Mouse (Mus musculus) mouse embryonic stem cell (cell line): ENCODE results near the gene Rnase13.

ENCODE experiments used
- in situ Hi-C, 2 experiments: fragments of 300-500 bp; cut with MboI; formaldehyde crosslinking; loops; 1 replicate in 1 of 2; 3 replicates in 1 of 2; pipeline ENCODE4 v1.14.3; 2019 to 2020; ENCODE audit warnings: low sequenced_read_pairs in 2 of 2, low pct_unique_long_range_greater_than_20kb in 1 of 2, mixed read lengths in 1 of 2; ENCODE audit not compliant: unreplicated experiment in 1 of 2

The Rnase13 gene

GRCm38 (mm10) chr14:51893094-51893794 is 29.3 kb downstream of the Rnase13 start:
- in situ Hi-C loops: no loop called here

GRCm38 (mm10) chr14:51892191-51892939 is 30.2 kb downstream of the Rnase13 start, which contains the start of gene Slc39a2:
Gene Slc39a2 (plus strand): TSS chr14:51892889.
- in situ Hi-C loops: no loop called here

DNA sequence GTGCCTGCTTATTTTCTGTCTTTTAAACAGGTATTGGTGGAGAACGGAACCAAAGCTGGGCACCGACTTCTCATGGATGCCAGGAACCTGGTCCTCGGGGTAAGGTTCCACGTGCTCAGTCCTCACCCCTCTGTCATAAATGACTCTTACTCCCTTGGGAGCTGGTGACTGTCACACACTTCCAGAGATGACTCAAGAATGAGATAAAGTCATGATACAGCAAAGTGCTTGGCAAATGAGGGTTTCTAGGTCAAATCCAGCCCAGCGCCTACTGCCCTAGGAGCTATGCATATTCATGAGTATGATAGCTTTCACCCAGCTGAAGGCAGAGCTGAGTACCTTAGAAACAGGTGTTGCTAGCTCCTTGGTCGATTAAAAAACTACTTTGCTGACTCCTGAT is 32.7 kb downstream of the Rnase13 start:
- in situ Hi-C loops: no loop called here

DNA sequence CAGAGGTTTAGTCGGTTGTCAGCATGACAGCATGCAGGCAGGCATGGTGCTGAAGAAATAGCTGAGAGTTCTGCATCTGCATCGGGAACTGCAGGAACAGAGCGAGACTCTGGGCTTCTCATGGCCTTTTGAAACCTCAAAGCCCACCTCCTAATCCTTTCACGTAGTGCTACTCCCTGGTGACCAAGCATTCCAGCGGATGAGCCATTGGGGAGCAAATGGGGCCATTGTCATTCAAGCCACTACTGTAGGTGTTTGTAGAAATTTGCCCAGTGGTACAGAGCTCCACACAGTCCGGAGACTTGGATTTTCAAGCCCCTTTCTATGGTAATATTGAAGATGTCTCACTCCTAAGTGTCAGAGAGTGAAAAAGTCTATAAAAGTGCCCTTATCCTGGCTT is 36.5 kb downstream of the Rnase13 start:
- in situ Hi-C loops: no loop called here

DNA sequence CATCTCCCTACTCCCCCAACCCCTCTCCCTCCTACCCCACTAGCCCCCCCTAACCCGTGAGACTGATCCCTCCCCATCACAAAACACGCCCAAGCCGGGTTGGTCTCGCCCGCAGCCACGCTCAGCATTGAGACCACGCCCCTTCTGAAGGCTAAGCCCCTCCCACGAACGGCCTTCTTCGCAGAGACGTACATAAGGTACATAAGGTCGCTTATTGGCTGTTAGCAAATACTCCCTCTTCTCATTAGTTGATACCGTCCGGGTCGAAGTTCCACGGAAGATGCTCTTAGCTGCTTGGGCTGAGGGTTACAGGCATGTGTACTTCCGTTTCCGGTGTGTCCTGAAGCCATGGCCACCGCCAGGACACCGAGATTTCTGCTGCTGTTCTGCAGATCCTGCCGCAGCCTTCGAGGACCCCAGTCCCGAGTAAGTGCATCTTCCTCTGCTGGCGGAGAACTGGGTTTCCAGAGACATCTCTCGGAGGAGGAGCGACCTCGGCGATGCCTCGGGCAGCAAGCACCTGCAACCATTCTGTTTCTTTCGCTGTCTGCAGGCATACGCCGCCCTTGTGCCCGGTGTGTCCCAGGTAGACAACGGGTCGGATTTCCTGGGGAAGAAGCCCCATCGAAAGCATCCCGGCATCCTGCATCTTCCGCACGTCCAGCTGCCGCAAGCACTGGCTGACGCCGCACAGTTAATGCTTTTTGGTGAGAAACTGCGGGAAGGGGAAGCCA is 37.8 kb downstream of the Rnase13 start, which contains the start of gene Mettl17:
Gene Mettl17 (plus strand): TSS at position 245 of the 734 bp plus-strand sequence.
- in situ Hi-C loops: no loop called here

DNA sequence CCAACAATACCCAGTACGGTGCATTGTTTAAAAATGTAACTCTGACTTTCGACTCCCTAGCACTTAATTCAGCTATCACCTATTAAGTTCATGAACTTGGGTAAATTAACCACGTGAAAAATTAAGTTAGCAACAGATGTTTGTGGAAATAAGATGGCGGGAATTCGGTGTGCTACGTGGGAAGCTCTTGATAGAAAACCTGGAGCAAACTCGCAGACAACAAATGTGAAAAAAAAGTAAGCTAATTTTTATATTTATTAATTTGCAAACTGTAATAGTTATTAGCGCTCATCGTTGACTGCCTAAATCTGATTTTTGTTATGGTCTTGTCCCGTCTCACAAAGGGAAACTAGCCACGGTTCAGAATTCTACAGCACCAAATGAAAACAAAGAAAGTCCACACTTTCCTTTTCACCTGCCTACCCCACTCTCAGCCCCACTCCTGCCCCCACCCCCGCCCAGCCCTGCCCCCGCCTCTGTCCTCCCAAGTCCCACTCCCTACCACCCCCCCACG is 38.5 kb downstream of the Rnase13 start:
- in situ Hi-C loops: no loop called here

- in situ Hi-C loops: no loop called here
Measured at GRCm38 (mm10) chr14:51883527-51884030, 39.0 kb downstream of the Rnase13 start.

DNA sequence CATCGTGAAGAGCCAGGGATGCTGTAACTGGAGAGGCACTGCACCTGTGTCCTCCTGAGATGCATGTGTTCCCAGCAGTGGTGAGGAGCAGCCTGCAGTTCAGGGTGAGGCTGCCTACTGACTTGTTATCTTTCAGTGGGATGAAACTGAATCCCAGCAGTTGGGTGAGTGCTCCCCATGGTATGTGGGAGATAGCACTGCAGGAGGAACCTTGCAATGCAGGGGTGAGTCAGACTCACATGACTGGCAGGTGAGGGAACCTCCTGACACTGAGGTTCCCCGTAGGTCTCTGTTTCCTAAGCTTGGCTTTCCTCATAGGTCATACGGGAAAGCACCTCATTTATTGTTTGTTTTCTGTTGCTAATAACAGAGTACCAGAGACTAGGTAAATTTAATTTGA is 45.1 kb downstream of the Rnase13 start:
- in situ Hi-C loops: no loop called here

- in situ Hi-C loops: no loop called here
Measured at GRCm38 (mm10) chr14:51871741-51872140, 50.8 kb downstream of the Rnase13 start.
